Mouse (Mus musculus) midbrain, embryonic 14.5 days (tissue): Measurements from ENCODE around the gene Cenpe. TPM values are rescaled to one million over a fixed set of nuclear protein-coding genes. Genes with fewer than 3 reads are reported as not detected.
A peak's percentile ranks its signal among the peaks of the same experiment; 100 is the strongest.

Source experiments
- ATAC-seq: fragments of 200-750 bp; cut with Nextera tagmentation; 2 replicates; pipeline ENCODE4 v1.8.0; 2017; ENCODE audit warnings: moderate number of reproducible peaks, moderate library complexity; ENCODE audit not compliant: low FRiP score, low TSS enrichment
- DNase-seq: peaks from one replicate; pipeline ENCODE4 v3.0.0-alpha.2; 2015
- H3K27ac ChIP-seq: fragments of 300-500 bp; sonication (generic); replicated peaks from 2 replicates; pipeline ENCODE4 v1.5.1; 2014; ENCODE audit warnings: mild to moderate bottlenecking, low read depth, low read length, moderate library complexity
- H3K27me3 ChIP-seq: fragments of 300-500 bp; sonication (generic); 2 replicates; pipeline ENCODE4 v1.6.1; 2014; ENCODE audit warnings: low read length, control low read depth, mixed read lengths; ENCODE audit not compliant: control insufficient read depth, insufficient read depth
- H3K36me3 ChIP-seq: fragments of 300-500 bp; sonication (generic); 2 replicates; pipeline ENCODE4 v1.6.1; 2014; ENCODE audit warnings: low read length, control low read depth; ENCODE audit not compliant: control insufficient read depth, insufficient read depth
- H3K4me1 ChIP-seq: fragments of 300-500 bp; sonication (generic); 2 replicates; pipeline ENCODE4 v1.6.1; 2014; ENCODE audit warnings: mild to moderate bottlenecking, antibody characterized with exemption, low read length, control low read depth; ENCODE audit not compliant: control insufficient read depth, insufficient read depth
- H3K4me2 ChIP-seq: fragments of 300-500 bp; sonication (generic); 2 replicates; pipeline ENCODE4 v1.6.1; 2014; ENCODE audit warnings: mild to moderate bottlenecking, low read length, moderate library complexity
- H3K4me3 ChIP-seq: fragments of 300-500 bp; sonication (generic); replicated peaks from 2 replicates; pipeline ENCODE4 v1.5.1; 2014; ENCODE audit warnings: low read depth, low read length
- H3K9ac ChIP-seq: fragments of 300-500 bp; sonication (generic); replicated peaks from 2 replicates; pipeline ENCODE4 v1.6.1; 2014; ENCODE audit warnings: mild to moderate bottlenecking, low read length, moderate library complexity
- H3K9me3 ChIP-seq: fragments of 300-500 bp; sonication (generic); 2 replicates; pipeline ENCODE4 v1.6.1; 2016; ENCODE audit warnings: low read length, control low read depth, mixed read lengths; ENCODE audit not compliant: control insufficient read depth
- WGBS: fragments of 180-500 bp; shearing (Covaris S2); extraction: QIAGEN DNeasy Blood & Tissue Kit; methylation state at CpG from one replicate; pipeline ENCODE4 v1.1.7; 2014; 5-methylcytosine and 5-hydroxymethylcytosine counted together
- polyA plus RNA-seq: library from polyadenylated mRNA; unstranded; fragments of >200 nt; fragmentation: Nextera tagmentation; extraction: Ambion mirVana; gene quantifications from 2 replicates; pipeline ENCODE4 v1.2.1, GENCODE M21; 2014

Gene Cenpe
- polyA plus RNA-seq, 1 experiment from 2014 or later: 7.9 TPM

- H3K27ac ChIP-seq: no peak overlapping the region
- H3K27me3 ChIP-seq: no peaks in the 10 kb centered on the region
- ATAC-seq (no peak), DNase-seq (no peak)
- 89% methylated on average over 8 of the region's 8 CpGs for WGBS
- H3K4me3 ChIP-seq: no peak overlapping the region
- H3K4me1 ChIP-seq: no peaks in the 10 kb centered on the region
- no peak overlapping the region for H3K4me2 ChIP-seq
- no peak overlapping the region for H3K9ac ChIP-seq
- H3K36me3 ChIP-seq: no peaks in the 10 kb centered on the region
- no peaks in the 10 kb centered on the region for H3K9me3 ChIP-seq
Measured at GRCm38 (mm10) chr3:135288138-135288750, 75.9 kb downstream of the Cenpe start.

DNA sequence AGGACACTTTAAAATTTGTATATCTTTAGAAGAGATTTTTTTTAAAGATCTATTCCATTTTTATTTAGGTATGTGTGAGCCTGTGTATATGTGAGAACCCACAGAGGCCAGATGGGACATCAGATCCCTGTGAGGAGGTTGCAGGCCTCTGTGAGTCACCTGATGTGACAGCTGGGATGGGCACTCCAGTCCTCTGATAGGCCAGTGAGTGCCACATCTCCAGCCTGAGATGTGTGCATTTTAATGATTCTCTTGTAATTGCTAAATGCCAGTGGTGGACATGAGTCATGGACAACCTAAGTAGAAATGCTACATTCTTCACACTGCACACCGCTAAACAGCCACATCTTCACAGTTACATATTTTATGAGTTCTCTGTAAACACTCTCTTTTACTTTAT, 76.8 kb downstream of the Cenpe start:
- Histone ChIP-seq H3K36me3 (no peaks in the 10 kb centered on the region), H3K4me2 (no peak overlapping the region), H3K4me1 (0 out of 2 replicates have a peak, but pooled peaks cover 6% of the 10 kb centered on the region), H3K9ac (no peak overlapping the region), H3K27ac (no peak overlapping the region), H3K4me3 (no peak overlapping the region), H3K9me3 (no peaks in the 10 kb centered on the region), H3K27me3 (no peaks in the 10 kb centered on the region)
- ATAC-seq (no peak), DNase-seq (no peak)
- WGBS: 87% methylated on average over 1 of the region's 1 CpGs

DNA sequence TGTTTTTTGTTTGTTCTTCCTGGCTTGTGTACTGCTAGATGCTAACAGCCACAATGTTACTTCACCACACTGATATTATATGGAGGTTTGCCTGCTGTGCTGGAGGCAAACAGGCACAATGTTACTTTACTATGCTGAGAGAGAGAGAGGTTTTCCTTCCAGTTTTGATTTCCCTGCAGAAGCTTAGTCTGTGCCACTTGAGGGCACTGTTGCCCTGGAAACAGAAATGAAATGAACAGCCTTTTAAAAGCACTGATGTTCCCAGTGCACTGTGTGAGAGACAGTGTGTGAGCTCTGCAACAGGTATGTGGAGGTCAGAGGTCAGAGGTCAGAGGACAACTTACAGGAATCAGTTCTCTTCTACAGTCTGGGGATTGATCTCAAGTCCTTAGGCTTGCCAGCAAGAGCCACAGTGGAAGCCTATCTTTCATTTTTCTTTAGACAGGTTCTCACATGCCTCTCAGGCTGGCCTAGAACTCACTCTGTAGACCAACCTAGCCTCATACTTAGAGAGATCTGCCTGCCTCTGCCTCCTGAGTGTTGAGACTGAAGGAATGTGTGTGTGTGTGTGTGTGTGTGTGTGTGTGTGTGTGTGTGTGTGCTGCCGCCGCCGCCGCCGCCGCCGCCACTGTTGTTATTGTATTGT, 78.0 kb downstream of the Cenpe start:
- H3K4me1 ChIP-seq: 0 out of 2 replicates have a peak, but pooled peaks cover 6% of the 10 kb centered on the region
- H3K4me3 ChIP-seq: no peak overlapping the region
- WGBS: 97% methylated on average over 7 of the region's 7 CpGs
- DNase-seq (peak; percentile 90), ATAC-seq (peak; percentile 76)
- no peaks in the 10 kb centered on the region for H3K36me3 ChIP-seq
- H3K27ac ChIP-seq: no peak overlapping the region
- H3K9ac ChIP-seq: no peak overlapping the region
- no peaks in the 10 kb centered on the region for H3K9me3 ChIP-seq
- H3K27me3 ChIP-seq: no peaks in the 10 kb centered on the region
- H3K4me2 ChIP-seq: no peak overlapping the region

DNA sequence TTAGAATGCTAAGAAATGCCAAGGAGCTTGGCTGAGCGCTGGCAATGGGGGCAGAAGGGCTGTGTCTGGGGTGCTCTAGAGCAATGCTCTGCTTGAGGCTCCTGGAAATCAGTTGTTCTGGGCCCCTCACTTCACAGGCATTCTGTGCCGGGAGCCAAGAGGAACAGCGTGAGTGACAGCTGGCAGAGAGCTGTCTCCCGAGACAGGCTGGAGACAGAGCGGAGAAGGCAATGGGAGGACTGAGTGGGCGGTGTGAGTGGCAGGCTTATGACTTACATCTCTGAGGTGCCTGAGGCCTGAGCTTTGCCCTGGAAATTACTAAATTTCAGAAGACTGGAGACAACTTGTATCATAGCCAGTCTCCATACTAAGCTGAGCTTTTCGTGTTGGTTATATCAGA, 81.4 kb downstream of the Cenpe start:
- 30% methylated on average over 7 of the region's 7 CpGs for WGBS
- Histone ChIP-seq H3K27ac (no peak overlapping the region), H3K27me3 (no peaks in the 10 kb centered on the region), H3K9me3 (no peaks in the 10 kb centered on the region), H3K4me2 (no peak overlapping the region), H3K4me3 (no peak overlapping the region), H3K36me3 (no peaks in the 10 kb centered on the region), H3K4me1 (0 out of 2 replicates have a peak, but pooled peaks cover 6% of the 10 kb centered on the region), H3K9ac (no peak overlapping the region)
- no peak for ATAC-seq
- peak; percentile 42 for DNase-seq

DNA sequence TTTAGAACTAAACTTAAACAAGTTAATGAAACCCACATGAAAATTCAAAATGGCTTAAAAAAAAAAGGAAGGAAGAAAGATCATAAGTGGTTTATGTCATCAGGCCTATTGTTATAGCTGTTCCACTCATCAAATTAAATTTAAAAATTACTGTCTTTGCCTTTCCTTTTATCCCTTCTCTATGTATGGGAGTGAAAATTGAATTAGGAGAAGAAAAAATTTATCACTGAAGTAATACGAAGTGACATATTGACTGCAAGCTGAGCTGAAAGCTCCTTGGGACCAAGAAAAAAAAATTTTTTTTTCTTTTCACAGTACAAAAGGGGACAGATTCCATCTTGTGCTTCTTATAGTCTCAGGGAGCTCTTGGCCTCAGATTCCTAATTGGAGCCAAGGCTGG, 83.2 kb downstream of the Cenpe start:
- H3K36me3 ChIP-seq: no peaks in the 10 kb centered on the region
- no peaks in the 10 kb centered on the region for H3K9me3 ChIP-seq
- no peak overlapping the region for H3K9ac ChIP-seq
- no peak overlapping the region for H3K4me3 ChIP-seq
- no peak overlapping the region for H3K4me2 ChIP-seq
- H3K27ac ChIP-seq: no peak overlapping the region
- H3K4me1 ChIP-seq: 0 out of 2 replicates have a peak, but pooled peaks cover 6% of the 10 kb centered on the region
- no peak for DNase-seq
- WGBS: 66% methylated on average over 1 of the region's 1 CpGs
- ATAC-seq: no peak
- no peaks in the 10 kb centered on the region for H3K27me3 ChIP-seq

GRCm38 (mm10) chr3:135298560-135298959, 86.2 kb downstream of the Cenpe start:
- no peak overlapping the region for H3K9ac ChIP-seq

DNA sequence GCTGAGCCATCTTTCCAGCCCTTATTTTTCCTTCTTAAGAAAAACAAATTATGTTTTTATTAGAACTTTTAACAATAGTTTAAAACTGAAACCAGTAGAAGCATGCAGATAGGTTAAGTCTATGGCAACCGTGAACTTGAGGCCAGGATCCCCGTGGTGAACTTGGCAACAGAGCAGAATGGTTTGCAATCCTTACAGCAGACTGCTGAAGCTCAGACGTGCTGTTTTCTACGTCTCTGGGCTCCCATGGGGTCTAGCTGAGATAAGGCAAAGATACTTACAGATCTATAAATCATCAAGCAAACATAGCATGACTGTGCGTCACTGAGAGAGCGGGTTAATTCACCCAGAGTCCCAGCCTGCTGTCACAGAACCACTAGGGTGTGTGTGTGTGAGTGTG, 87.7 kb downstream of the Cenpe start:
- DNase-seq (no peak), ATAC-seq (no peak)
- no peak overlapping the region for H3K27ac ChIP-seq
- H3K27me3 ChIP-seq: no peaks in the 10 kb centered on the region
- H3K9me3 ChIP-seq: no peaks in the 10 kb centered on the region
- no peak overlapping the region for H3K9ac ChIP-seq
- WGBS: 65% methylated on average over 6 of the region's 6 CpGs
- H3K4me1 ChIP-seq: peaks cover 10% of the 10 kb centered on the region
- H3K4me3 ChIP-seq: no peak overlapping the region
- no peak overlapping the region for H3K4me2 ChIP-seq
- no peaks in the 10 kb centered on the region for H3K36me3 ChIP-seq

More at GRCm38 (mm10) chr3:135298560-135298959, 86.2 kb downstream of the Cenpe start:
- no peak overlapping the region for H3K4me3 ChIP-seq
- WGBS: 91% methylated on average over 3 of the region's 3 CpGs
- H3K27me3 ChIP-seq: no peaks in the 10 kb centered on the region
- 0 out of 2 replicates have a peak, but pooled peaks cover 8% of the 10 kb centered on the region for H3K4me1 ChIP-seq
- H3K36me3 ChIP-seq: no peaks in the 10 kb centered on the region
- ATAC-seq: no peak
- H3K9me3 ChIP-seq: no peaks in the 10 kb centered on the region
- no peak overlapping the region for H3K4me2 ChIP-seq
- DNase-seq: no peak
- no peak overlapping the region for H3K27ac ChIP-seq

DNA sequence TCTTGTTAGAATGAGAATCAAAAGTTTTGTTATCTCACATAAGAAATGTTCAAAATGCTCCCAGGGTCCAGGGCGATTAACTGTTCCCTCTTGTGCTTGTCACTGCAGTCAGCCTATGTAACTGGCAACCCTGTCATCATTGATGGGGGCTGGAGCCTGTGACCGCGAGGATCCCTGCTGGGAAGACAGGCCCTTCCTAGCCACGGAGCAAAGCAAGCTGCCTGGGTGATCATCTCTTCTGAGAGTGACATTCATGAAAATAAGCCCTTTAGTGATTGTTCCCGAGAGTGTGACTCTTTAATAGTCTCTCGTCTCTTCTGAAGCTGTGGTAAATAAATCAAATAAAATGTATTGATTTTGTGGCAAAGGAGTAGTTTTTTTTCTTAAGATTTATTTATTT, 91.7 kb downstream of the Cenpe start:
- Histone ChIP-seq H3K4me2 (no peak overlapping the region), H3K9ac (no peak overlapping the region), H3K9me3 (no peaks in the 10 kb centered on the region), H3K27ac (no peak overlapping the region), H3K36me3 (no peaks in the 10 kb centered on the region), H3K27me3 (no peaks in the 10 kb centered on the region; the same call in 1 of the 2 replicates), H3K4me1 (peaks cover 17% of the 10 kb centered on the region), H3K4me3 (no peak overlapping the region)
- 6% methylated on average over 6 of the region's 6 CpGs for WGBS
- no peak for ATAC-seq
- no peak for DNase-seq

DNA sequence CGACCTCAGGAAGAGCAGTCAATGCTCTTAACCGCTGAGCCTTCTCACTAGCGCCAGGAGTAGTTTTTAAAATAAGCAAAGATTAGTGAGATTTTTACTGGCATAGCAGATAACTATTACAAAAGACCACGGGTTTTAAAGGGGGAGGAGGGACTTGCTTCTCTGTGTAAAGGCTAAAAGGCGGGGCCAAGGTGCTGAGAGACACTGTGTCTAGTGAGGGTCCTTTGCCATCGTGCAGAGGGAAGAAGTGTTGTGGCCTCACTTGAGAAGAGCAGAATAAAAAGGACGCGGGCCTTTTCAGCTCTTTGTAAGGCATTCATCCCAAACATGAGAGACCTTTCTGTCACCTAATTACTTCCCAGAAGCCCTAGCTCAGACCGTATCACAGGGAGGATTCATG, 92.2 kb downstream of the Cenpe start:
- WGBS: 4% methylated on average over 9 of the region's 9 CpGs
- no peak overlapping the region for H3K9ac ChIP-seq
- H3K4me2 ChIP-seq: no peak overlapping the region
- DNase-seq (no peak), ATAC-seq (no peak)
- H3K9me3 ChIP-seq: no peaks in the 10 kb centered on the region
- peaks cover 17% of the 10 kb centered on the region for H3K4me1 ChIP-seq
- no peak overlapping the region for H3K27ac ChIP-seq
- no peaks in the 10 kb centered on the region; the same call in 1 of the 2 replicates for H3K27me3 ChIP-seq
- no peaks in the 10 kb centered on the region for H3K36me3 ChIP-seq
- no peak overlapping the region for H3K4me3 ChIP-seq
